Mouse (Mus musculus): ENCODE results near the gene Arpc5l.

DNA sequence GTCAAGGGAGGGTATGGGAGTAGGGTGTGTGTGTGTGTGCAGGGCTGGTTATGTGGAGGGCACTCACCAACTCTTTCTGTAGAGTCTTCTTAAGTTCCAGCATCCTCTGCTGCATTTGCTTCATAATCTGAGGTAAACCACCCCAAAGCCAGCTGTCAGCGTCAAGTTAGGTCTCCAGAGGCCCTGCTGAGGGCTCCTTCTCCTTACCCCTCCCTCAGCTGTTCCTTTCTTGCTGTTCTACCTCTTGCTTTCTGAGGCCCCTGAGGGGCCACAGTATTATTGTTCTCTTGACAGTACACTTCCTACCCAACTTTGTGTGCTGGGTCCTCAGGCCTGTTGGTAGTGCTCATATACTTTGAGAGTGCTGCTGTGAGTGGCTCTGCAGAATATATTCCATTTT lies 14.9 kb downstream of the Arpc5l start:
- TF ChIP-seq GATA1 (IDR thresholded peaks at IDR 0.05; ENCODE audit: low read length) (no peak), TAL1 (IDR thresholded peaks at IDR 0.05; ENCODE audit: low read length) (no peak)
